Mouse (Mus musculus): ENCODE results near the gene Mindy2. TPM values are rescaled to one million over a fixed set of nuclear protein-coding genes. Genes with fewer than 3 reads are reported as not detected.

The Mindy2 gene
- polyA plus RNA-seq, 1 experiment from 2014 or later, result 12.9 TPM

Other genes with a start within 250 kb of the Mindy2 start
- 197 and 199 TPM in 2 replicates for gene Ccnb2, start 235.6 kb downstream of the Mindy2 start, polyA plus RNA-seq (2015; fragmentation: Nextera tagmentation; extraction: Ambion mirVana)
- gene Rnf111, start 153.4 kb downstream of the Mindy2 start, polyA plus RNA-seq (2015; fragmentation: Nextera tagmentation; extraction: Ambion mirVana), result 6.9 and 7.9 TPM in 2 replicates
- 14.9 and 16.1 TPM in 2 replicates for gene Sltm, start 114.4 kb downstream of the Mindy2 start, polyA plus RNA-seq (2015; fragmentation: Nextera tagmentation; extraction: Ambion mirVana)
- 0.90 and 0.92 TPM in 2 replicates for gene Gm10642, start 923 bp downstream of the Mindy2 start, polyA plus RNA-seq (2015; fragmentation: Nextera tagmentation; extraction: Ambion mirVana)
- gene Adam10, start 21.8 kb upstream of the Mindy2 start, polyA plus RNA-seq (2015; fragmentation: Nextera tagmentation; extraction: Ambion mirVana), result 66.1 and 68.4 TPM in 2 replicates

Data from liver, embryonic 16.5 days (tissue).